Mouse (Mus musculus) left cerebral cortex, postnatal 36 days (tissue): ENCODE data around the gene Sdha. TPM values are rescaled to one million over a fixed set of nuclear protein-coding genes. Genes with fewer than 3 reads are reported as not detected.

ENCODE experiments used
- DNase-seq, 2 experiments: peaks; one replicate each; pipeline ENCODE4 v3.0.0; 2021 to 2022; ENCODE audit warnings: low spot score in 2 of 2, mixed read lengths in 1 of 2
- intact Hi-C: fragments of 180-260 bp; cut with DNase I; formaldehyde crosslinking; loops from one replicate; pipeline ENCODE4 v1.15.1; 2025
- total RNA-seq, 2 experiments: library from RNA; stranded (reverse); gene quantifications; 2 replicates each; pipeline ENCODE4 v1.2.3; 2021

The Sdha gene
- total RNA-seq: 100 to 1,000 TPM; 287 to 333 TPM

DNA sequence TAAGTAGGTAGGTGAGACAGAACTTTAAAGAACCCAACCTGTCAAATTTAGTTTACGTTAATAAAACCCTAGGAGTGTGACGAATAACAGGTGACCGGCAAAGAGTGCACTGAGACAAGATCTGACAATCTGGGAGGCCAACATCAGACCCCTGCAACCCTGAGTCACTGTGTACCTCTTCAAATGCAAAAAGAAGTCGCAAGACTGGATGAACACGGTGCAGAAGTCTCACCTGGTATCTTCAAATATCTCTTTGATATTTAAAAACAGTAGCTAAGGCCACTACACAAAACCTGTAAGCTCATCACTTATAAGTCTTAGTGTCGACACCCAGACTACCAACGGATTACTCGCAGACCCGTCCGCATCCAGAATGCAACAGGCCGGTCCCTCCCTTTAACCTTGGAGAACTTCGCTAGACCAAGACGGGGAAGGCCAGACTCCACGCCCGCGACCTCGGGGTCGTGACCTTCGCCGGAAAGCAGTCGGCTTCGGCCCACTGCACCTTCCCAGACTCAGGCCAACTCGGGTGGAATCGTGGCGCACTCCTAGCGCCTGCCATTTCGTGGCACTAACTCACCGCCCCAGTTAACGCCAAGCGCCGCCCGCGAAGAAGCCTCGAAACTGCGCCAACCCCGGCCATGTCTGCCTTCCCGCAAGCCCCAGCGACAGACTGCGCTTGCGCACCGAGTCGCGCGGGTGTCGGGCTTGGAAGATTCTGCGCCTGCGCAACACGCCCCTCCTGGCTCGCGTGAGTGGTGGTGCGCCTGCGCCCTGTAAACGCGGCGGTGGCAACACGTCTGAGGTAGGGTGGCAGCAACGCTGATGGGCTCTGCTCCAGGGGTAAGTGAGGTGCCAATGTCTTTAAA is at the start of gene Sdha, which contains the start of gene Ccdc127:
Gene Sdha (minus strand): TSS at position 715 of the 869 bp plus-strand sequence.
Gene Ccdc127 (plus strand): TSS at position 744 of the 869 bp plus-strand sequence.
- DNase-seq: peak; percentile 95
- intact Hi-C loops: no loop called here

DNA sequence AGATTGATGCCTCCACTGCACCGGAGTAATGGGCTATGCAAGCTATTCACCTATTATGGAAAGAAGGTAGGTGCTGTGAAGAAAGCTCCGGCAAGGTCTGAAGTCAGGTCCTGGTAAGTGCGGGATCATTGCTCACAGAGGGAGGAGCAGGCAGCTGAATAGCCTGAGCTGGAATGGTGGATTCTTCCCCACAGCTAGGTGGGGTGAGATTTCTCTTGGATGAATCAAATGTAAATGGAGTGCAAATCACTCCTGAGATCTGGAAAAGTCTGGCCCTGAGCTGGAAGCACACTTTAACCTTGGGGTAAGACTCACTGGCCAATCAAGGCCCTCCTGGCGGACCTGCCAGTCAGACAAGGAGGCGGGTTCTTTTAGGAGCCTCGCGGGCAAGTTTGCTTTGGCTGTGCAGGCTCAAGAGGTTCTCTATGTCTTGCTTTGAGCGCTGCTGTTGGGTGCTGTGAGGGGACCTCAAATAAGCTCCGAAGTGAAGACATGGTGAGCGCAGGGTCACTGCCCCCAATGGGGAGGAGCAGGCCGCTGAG is 49.3 kb upstream of the Sdha start, which contains the start of gene Ftl1-ps1:
Gene Ftl1-ps1 (plus strand): TSS at position 397 of the 542 bp plus-strand sequence.
- intact Hi-C loops: no loop called here
- DNase-seq: no peak

DNA sequence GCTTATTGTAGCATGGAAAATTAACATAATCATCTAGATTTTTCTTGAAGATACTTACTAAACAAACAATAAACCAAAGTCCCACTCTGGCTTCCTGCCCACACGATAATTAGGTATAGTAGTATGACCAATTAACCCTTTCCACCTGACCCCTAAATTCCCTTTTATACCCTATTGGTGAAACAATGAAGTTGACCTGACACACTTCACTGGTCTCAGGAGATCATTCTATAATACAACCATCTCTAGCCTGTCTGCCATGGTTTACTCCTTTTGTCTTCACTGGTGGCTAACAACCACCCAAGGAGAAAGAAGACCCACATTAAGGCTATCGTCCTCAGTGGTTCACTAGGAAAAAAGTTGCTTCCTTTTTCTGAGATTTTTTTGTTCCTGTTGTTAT is 41.1 kb upstream of the Sdha start:
- no peak for DNase-seq
- intact Hi-C loops: no loop called here

DNA sequence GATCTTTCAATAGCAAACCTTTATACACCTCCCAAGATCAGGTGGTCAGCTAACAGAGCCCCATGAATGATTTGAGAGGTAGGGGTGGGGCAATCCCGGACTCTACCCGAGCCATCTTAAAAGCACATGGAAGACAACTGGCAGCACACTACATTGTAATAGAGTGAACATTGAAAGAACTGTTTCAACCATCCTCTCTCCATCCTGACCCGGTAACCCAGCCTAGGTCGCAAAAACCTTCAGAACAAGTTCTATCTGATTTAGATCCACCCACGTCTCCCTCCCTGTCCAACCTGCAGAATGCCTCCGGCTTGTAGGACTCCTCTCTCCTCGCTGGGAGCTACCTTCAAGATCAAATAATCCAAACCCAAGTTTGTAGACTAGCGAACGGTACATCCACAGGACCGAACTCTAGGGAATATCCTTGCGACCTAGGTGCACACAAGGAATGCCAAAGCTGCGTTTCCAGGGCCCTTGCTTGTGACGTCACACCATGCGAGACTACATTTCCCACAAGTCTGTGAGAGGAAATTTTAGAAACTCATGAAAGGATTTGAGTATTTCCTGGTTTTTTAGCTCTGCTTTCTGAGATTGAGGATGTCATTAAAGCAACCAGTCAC is 40.4 kb upstream of the Sdha start, which contains the start of gene Zfp72:
Gene Zfp72 (minus strand): TSS at position 466 of the 620 bp plus-strand sequence.
- intact Hi-C loops: no loop called here
- peak; percentile 76 to 80 for DNase-seq

DNA sequence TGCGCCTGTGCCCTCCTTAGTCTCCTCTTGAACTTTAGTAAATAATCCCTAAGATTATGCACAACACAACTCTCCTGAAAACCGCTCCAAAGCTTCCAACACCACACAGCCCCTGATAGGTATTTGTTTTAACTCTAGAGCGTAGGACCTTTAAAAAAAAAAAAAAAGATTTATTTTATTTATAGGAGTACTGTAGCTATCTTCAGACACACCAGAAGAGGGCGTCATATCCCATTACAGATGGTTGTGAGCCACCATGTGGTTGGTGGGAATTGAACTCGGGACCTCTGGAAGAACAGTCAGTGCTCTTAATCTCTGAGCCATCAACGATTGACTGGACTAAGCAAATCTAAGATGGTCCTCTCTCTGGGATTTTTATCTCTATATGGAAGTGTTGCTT is 39.6 kb upstream of the Sdha start:
- intact Hi-C loops: no loop called here

DNA sequence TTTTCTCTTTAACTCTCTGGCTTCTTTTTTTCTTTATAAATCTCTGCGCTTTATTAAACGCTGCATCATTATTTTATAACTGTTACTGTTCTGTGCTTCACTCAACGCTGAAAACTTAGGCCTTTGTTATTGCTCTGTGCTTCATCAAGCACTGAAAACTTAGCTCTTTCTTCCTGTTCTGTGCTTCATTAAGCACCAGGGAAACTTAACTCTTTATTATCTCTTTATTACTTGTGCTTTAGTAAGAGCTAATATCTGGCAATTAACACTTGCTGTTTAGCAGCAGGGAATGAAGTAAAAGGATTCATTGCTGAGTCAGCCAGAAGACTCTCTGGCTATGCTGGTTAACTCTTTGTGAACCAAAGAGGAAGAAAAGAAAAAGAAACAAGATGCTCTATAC is 32.2 kb upstream of the Sdha start:
- DNase-seq: no peak
- intact Hi-C loops: no loop called here

More for the DNA sequence above, 39.6 kb upstream of the Sdha start:
- DNase-seq: no peak

DNA sequence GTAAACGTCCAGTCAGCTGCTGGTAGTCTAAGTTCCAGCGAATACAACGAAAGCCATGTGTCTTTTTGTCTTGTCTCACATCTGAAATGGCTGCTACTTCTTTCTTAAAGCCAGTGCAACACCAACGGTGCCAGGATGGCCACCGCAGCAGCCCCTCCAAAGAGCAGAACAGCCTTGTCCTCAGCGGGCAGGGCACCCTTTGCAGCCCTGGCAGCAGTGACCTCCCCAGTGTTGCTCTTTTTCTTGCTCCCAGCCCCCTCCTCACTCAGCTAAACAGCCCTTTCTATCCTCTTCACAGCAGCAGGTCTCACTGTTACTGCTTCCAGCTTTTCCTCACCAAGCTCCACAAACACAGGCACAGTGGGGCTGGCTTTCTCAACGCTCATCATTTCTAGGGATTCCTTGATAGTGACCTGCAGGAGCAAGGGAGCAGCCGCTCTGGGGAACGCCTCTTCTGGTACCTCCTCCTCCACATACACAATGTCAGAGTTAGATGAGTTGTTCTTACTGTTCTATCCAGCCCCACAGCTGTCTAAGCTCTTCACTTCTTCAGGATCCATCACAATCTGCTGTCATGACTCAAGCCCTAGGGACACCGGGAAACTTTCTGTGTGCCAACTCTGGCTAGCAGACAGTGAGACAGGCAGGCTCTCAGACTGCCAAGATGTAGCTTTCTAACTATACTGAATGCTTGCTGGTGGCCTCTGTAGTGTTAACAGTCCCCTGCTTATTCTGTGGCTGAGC is 31.6 kb upstream of the Sdha start:
- intact Hi-C loops: no loop called here

DNA sequence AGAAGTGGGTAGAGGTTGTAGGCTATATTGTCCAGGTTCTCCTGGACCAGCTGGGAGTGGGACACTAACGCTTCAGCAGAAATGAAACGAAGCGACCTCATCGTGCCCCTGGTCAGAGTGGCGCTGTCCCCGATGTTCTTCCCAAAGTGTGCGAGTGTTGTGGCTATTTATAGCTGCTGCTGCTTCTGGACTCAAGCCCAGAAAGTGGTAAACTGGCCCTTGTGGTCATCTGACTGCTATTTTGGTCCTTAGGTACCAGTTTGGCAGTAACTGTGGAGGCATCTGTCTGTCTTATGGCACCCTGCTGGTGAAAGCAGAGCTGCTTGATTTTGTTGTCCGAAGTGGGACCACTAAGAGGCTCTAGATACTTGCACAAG is 13.8 kb upstream of the Sdha start, which contains the start of gene Lrrc14b:
Gene Lrrc14b (minus strand): TSS at position 147 of the 377 bp plus-strand sequence.
- intact Hi-C loops: no loop called here
- DNase-seq: no peak

More for the DNA sequence above, 31.6 kb upstream of the Sdha start:
- DNase-seq: no peak

DNA sequence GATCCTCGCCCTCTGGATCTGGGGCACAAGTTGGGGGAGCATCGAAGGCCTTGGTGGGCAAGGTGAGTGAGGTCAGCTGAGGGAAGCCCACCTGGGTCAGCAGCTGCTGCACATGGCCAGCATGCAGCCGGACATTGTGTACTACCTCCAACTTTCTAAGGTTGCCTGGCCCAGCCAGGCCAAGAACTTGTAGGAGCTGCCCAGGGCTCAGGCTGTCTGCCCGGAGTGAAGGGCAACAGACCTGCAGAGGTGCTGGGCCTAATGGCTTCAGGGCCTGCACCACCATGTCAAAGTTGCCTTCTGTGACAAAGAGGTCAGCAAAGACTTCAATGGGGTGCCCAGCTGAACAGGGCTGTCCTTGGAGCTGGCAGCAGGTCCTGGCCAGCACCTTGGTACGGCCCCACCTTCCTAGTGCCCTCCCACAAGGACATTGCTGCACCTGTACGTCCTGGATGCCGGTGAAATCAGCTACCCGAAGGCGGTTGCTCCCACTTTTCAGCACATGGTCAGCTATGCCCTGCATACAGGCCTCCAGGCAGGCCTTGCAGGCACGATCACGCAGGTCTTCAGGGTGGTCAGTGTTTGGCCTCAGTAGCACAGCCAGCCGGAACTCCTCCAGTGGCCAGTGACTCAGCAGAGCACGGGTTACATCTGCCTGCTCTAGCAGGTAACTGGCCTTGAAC is 13.2 kb upstream of the Sdha start:
- no peak for DNase-seq
- intact Hi-C loops: no loop called here

DNA sequence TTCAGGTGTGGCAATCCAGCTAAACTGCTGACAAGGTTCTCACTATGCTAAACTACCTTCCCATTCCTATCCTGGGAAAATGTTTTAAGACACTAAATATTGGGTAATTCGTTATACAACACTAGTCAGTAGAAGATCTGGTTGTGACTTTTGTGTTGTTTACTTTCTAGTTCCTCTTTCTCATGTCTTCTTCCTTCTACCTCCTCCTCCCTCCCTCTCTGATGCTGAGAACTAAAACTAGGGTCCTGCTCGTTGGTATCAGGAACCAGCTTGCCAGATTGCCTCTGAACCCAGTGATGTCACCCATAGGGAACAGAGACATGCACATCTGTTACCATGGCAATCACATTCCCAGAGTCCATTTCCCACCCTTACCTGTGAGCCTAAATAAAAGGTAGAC is 12.1 kb upstream of the Sdha start:
- DNase-seq: no peak
- intact Hi-C loops: no loop called here

DNA sequence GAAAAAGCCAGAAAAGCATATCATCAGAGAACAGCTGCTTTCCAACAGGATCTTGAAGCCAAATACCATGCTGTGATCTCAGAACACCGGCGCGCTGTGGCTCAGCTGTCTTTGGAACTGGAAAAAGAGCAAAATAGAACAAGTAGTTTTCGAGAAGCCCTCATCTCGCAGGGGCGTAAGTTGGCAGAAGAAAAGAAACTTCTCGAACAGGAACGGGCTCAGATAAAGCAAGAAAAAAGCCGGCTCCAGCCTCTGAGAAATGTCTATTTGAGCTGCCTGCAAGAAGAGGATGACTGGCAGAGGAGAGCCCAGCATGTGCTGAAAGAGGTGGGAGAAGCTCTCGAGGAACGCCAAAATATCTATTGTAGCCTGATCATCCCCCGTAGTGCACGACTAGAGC is 6.4 kb upstream of the Sdha start:
- DNase-seq: no peak
- intact Hi-C loops: no loop called here

DNA sequence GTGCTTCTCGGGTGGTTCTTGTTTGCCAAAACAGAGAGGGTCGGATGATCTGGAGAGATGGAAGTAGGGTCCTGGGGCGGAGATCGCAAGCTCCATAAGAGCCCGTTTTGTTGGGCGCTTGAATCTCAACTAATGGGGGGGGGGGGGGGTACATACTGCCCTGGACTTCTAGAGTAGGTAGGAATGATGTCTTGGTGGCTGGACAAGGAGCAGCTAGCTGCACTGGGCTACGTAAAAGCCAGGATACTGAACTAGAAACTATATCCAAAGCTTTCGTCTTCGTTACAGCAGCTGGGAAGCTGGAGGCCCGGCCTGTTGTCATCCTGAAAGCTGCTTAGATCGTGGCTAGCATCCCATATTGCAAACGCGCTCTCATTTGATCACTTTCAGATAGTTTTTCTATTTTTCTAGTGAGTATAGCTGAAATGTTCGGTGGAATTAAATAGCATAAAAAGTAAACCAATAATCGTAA is 391 bp upstream of the Sdha start:
- intact Hi-C loops: no loop called here
- no peak for DNase-seq

DNA sequence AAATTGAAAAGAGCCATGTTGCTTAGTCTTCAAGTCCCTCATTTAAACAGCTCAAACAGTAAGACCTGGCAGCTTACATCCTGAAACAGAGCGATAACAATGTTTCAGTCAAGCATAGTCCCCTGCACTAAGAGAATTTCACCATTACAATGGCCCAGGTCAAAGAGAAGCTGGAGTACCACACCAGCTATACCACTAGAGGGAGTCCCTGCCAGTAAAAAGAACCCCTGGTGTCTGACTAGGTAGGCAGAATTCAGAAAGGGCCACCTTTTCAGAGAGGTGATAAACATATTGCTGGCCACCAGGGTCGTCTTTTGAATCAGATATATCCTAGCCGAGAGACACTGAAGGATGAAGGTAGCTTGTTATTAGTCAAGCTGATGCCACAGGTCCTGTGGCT is 9.0 kb downstream of the Sdha start:
- no peak for DNase-seq

DNA sequence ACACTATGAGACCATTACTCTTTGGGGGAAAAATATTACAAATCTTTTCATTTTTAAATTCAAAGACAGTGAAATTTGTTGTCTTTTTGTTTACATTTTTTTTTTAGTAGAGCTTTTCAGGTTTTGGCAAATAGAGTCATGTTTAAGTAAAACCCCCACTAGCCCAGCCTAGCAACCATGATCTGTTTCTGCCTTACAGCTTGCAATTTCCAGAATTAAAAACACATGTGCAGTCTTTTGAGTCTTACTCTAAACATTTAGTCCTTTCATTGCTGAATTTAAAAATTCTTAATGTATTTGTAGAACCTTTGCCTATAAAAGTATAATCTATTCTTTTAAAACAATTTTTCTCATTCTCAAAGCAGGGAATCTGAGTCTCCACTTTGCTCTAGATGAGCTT is 20.8 kb downstream of the Sdha start:
- intact Hi-C loops: no loop called here
- no peak for DNase-seq

More for the DNA sequence above, 9.0 kb downstream of the Sdha start:
- intact Hi-C loops: no loop called here

DNA sequence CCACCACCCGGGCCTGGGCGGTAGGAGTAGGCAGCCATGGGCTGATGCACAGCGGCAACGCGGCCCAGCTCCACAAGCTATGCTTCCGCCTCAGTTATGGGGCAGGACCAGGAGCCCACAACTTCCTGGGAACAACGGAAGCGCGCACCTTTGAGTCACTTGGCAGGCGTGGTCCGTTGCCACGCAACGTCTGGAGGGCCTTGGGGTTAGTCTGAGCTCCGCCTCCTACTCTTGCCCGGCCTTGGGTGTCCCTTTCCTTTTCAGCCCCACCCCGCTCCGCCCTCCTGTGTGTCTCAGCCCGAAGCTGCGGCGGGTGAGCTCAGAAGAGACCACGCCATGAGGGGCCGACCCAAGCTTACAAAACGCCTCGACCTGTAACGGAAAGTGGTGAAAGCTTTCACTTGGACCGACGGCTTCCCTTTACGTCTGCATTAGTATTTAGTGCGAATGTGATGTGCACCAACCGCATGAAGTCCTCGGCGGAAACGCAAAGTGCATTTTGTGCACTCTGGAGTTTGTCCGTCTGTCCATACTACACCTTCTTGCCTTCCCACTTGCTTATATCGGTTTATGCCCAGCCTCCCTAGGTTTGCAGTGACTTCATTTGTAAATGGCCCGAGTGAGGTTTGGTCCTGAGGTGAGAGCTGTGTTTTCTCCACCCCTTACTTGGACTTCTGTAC is 32.8 kb downstream of the Sdha start, which contains the start of gene Pdcd6:
Gene Pdcd6 (minus strand): TSS at position 411 of the 680 bp plus-strand sequence.
- peak; percentile 89 to 92 for DNase-seq
- intact Hi-C loops: no loop called here

DNA sequence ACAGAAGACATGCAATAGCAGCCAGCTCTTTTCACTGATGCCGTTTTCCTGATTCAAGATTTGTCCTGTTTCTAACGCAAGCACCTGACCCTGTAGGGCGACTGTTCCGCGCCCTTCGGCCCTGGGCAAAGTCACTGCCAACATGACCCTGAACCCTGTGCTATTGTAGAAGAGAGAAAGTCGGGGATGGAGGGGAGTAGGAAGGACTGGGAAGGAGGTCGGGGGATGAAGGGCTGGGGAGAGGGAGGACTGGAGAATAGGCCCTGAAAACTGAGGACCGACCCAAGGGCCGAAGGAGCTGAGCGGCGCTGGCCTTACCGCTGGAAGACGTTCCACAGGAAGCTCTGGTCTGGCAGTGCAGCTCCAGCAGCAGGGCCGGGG is 33.3 kb downstream of the Sdha start:
- intact Hi-C loops: no loop called here
- no peak for DNase-seq

DNA sequence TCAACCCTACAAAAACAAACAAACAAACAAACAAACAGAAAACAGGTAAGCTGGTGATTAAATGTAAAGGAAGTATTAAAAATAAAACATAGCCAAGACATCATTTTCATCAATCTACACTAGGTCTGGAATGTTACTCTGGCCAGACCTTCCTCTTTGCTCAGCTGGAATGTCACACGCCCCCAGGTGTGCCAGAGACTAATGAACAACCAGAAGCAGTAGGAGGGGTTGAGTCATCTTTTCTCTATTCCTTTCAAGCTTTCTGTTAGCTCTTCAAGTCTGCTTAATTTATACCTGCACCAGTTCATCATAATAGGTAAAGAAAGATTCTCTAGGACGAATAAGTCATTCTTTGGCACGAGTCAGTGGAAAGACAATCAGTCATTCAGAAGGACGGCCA is 33.7 kb downstream of the Sdha start:
- intact Hi-C loops: no loop called here
- no peak for DNase-seq

DNA sequence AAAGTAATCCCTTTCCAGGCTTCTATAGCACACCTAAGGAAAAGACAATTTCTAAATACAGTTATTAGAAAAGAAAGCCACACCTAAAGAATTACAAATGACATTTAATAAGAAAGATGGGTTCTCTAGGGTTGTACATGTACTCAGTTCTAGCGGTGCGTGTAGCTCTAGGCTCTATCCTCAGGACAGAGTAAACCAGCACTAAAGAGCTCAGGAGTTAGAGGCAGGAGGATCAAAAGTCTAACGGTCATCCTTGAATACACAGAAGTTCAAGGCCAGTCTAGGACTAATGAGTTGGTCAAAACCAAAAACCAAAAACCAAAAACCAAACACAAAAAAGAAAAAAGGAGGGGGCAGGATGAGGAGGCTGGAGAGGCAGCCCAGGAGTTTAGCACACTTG is 35.5 kb downstream of the Sdha start:
- intact Hi-C loops: no loop called here
- no peak for DNase-seq
